Mouse (Mus musculus) MEL (cell line): ENCODE data around the gene Pigp. TPM values are rescaled to one million over a fixed set of nuclear protein-coding genes. Genes with fewer than 3 reads are reported as not detected.

Source experiments
- DNase-seq: peaks from one replicate; pipeline ENCODE4 v3.0.0; 2011; ENCODE audit warnings: low read depth, low spot score
- H3K27ac ChIP-seq: 2 replicates; pipeline ENCODE4 v1.5.1; 2012; ENCODE audit warnings: low read depth, mild to moderate bottlenecking, control low read depth, low read length, moderate library complexity; ENCODE audit not compliant: control insufficient read depth
- H3K27me3 ChIP-seq, 2 experiments: fragments of 150-350 bp in 1 of 2; sonication (generic) in 1 of 2; 2 replicates each; pipeline ENCODE4 v1.6.1; 2012; ENCODE audit warnings: low read length in 2 of 2, mild to moderate bottlenecking in 2 of 2, improper control_type of control experiment in 1 of 2, moderate library complexity in 1 of 2; ENCODE audit not compliant: insufficient read depth in 2 of 2, control insufficient read depth in 1 of 2
- H3K36me3 ChIP-seq, 2 experiments: 2 replicates each; pipeline ENCODE4 v1.6.1; 2012 to 2014; ENCODE audit warnings: low read length in 2 of 2, improper control_type of control experiment in 1 of 2, inconsistent platforms in 1 of 2, mild to moderate bottlenecking in 1 of 2; ENCODE audit not compliant: insufficient read depth in 2 of 2, control insufficient read depth in 1 of 2
- H3K4me1 ChIP-seq, 2 experiments: fragments of 150-350 bp in 1 of 2; sonication (generic) in 1 of 2; 2 replicates each; pipeline ENCODE4 v1.6.1; 2012; ENCODE audit warnings: low read length in 2 of 2, improper control_type of control experiment in 1 of 2, mild to moderate bottlenecking in 1 of 2; ENCODE audit not compliant: insufficient read depth in 2 of 2, control insufficient read depth in 1 of 2
- H3K4me3 ChIP-seq, 2 experiments: fragments of 150-350 bp in 1 of 2; sonication (generic) in 1 of 2; 2 replicates each; pipeline ENCODE4 v1.5.1; 2012; ENCODE audit warnings: low read depth in 2 of 2, low read length in 2 of 2, mild to moderate bottlenecking in 2 of 2, moderate library complexity in 2 of 2, control low read depth in 1 of 2, improper control_type of control experiment in 1 of 2; ENCODE audit not compliant: control insufficient read depth in 1 of 2, insufficient read depth in 1 of 2
- H3K79me2 ChIP-seq: 2 replicates; pipeline ENCODE4 v1.6.1; 2012; ENCODE audit warnings: mild to moderate bottlenecking, low read length, moderate library complexity; ENCODE audit not compliant: control insufficient read depth, poor library complexity, insufficient read depth
- H3K9ac ChIP-seq: 2 replicates; pipeline ENCODE4 v1.6.1; 2012; ENCODE audit warnings: low read depth, mild to moderate bottlenecking, control low read depth, low read length, moderate library complexity; ENCODE audit not compliant: control insufficient read depth, poor library complexity, severe bottlenecking
- H3K9me3 ChIP-seq: fragments of 150-350 bp; sonication (generic); replicated peaks from 2 replicates; pipeline ENCODE4 v1.6.1; 2012; ENCODE audit warnings: mild to moderate bottlenecking, low read length, improper control_type of control experiment, moderate library complexity; ENCODE audit not compliant: insufficient read depth
- BHLHE40 ChIP-seq: IDR thresholded peaks from 2 replicates; pipeline ENCODE4 v1.6.1; 2012; ENCODE audit warnings: low read depth, mild to moderate bottlenecking, inconsistent platforms, low read length, improper control_type of control experiment, borderline replicate concordance
- CHD1 ChIP-seq: IDR thresholded peaks from 2 replicates; pipeline ENCODE4 v1.6.1; 2012; ENCODE audit warnings: low read depth, mild to moderate bottlenecking, inconsistent platforms, low read length, improper control_type of control experiment
- CHD2 ChIP-seq: IDR thresholded peaks from 2 replicates; pipeline ENCODE4 v1.6.1; 2011; ENCODE audit warnings: low read length, improper control_type of control experiment
- CTCF ChIP-seq, 3 experiments: IDR thresholded peaks in 2 of 3; conservative IDR thresholded peaks in 1 of 3; 2 replicates each; pipeline ENCODE4 v1.5.1; 2011 to 2012; ENCODE audit warnings: low read length in 3 of 3, low read depth in 2 of 3, mild to moderate bottlenecking in 2 of 3, improper control_type of control experiment in 1 of 3, inconsistent platforms in 1 of 3, mixed read lengths in 1 of 3, moderate library complexity in 1 of 3; ENCODE audit not compliant: control insufficient read depth in 1 of 3, insufficient read depth in 1 of 3, poor library complexity in 1 of 3, severe bottlenecking in 1 of 3
- ELF1 ChIP-seq: IDR thresholded peaks from 2 replicates; pipeline ENCODE4 v1.6.1; 2014; ENCODE audit warnings: low read depth, mild to moderate bottlenecking, inconsistent platforms, low read length, improper control_type of control experiment, moderate library complexity
- EP300 ChIP-seq, 2 experiments: IDR thresholded peaks; 2 replicates each; pipeline ENCODE4 v1.6.1; 2011; ENCODE audit warnings: improper control_type of control experiment in 2 of 2, low read length in 2 of 2, low read depth in 1 of 2, mild to moderate bottlenecking in 1 of 2
- ETS1 ChIP-seq: IDR thresholded peaks from 2 replicates; pipeline ENCODE4 v1.6.1; 2012; ENCODE audit warnings: low read depth, mild to moderate bottlenecking, inconsistent platforms, low read length, improper control_type of control experiment, moderate library complexity
- GABPA ChIP-seq: IDR thresholded peaks from 2 replicates; pipeline ENCODE4 v1.6.1; 2012; ENCODE audit warnings: low read depth, mild to moderate bottlenecking, inconsistent platforms, low read length, improper control_type of control experiment, moderate library complexity
- HCFC1 ChIP-seq: IDR thresholded peaks from 2 replicates; pipeline ENCODE4 v1.6.1; 2012; ENCODE audit warnings: low read depth, mild to moderate bottlenecking, inconsistent platforms, low read length, improper control_type of control experiment, moderate library complexity
- JUND ChIP-seq: IDR thresholded peaks from 2 replicates; pipeline ENCODE4 v1.6.1; 2011; ENCODE audit warnings: low read depth, mild to moderate bottlenecking, improper control_type of control experiment, low read length
- KAT2A ChIP-seq: conservative IDR thresholded peaks from 2 replicates; pipeline ENCODE4 v1.6.1; 2012; ENCODE audit warnings: low read depth, low read length, improper control_type of control experiment, inconsistent platforms
- MAFK ChIP-seq: IDR thresholded peaks from 2 replicates; pipeline ENCODE4 v1.6.1; 2011; ENCODE audit warnings: low read depth, mild to moderate bottlenecking, low read length, improper control_type of control experiment, borderline replicate concordance
- MAX ChIP-seq: IDR thresholded peaks from 2 replicates; pipeline ENCODE4 v1.6.1; 2011; ENCODE audit warnings: low read length, improper control_type of control experiment
- MAZ ChIP-seq: IDR thresholded peaks from 2 replicates; pipeline ENCODE4 v1.6.1; 2012; ENCODE audit warnings: low read depth, mild to moderate bottlenecking, inconsistent platforms, low read length, improper control_type of control experiment
- MEF2A ChIP-seq: IDR thresholded peaks from 2 replicates; pipeline ENCODE4 v1.6.1; 2014; ENCODE audit warnings: low read depth, mild to moderate bottlenecking, inconsistent platforms, low read length, improper control_type of control experiment; ENCODE audit not compliant: poor library complexity, insufficient replicate concordance, severe bottlenecking; ENCODE audit errors: extremely low read depth
- MYB ChIP-seq: IDR thresholded peaks from 2 replicates; pipeline ENCODE4 v1.6.1; 2011; ENCODE audit warnings: mild to moderate bottlenecking, low read depth, low read length, improper control_type of control experiment
- MYC ChIP-seq: IDR thresholded peaks from 2 replicates; pipeline ENCODE4 v1.6.1; 2011; ENCODE audit warnings: low read depth, mild to moderate bottlenecking, low read length, improper control_type of control experiment, moderate library complexity
- NELFE ChIP-seq: IDR thresholded peaks from 2 replicates; pipeline ENCODE4 v1.6.1; 2011; ENCODE audit warnings: low read depth, low read length, improper control_type of control experiment
- NRF1 ChIP-seq: IDR thresholded peaks from 2 replicates; pipeline ENCODE4 v1.6.1; 2014; ENCODE audit warnings: low read depth, mild to moderate bottlenecking, inconsistent platforms, low read length, improper control_type of control experiment, moderate library complexity; ENCODE audit not compliant: poor library complexity, insufficient read depth, severe bottlenecking
- POLR2A ChIP-seq, 2 experiments: IDR thresholded peaks; 2 replicates each; pipeline ENCODE4 v1.6.1; 2011 to 2012; ENCODE audit warnings: low read length in 2 of 2, mild to moderate bottlenecking in 2 of 2, control low read depth in 1 of 2, improper control_type of control experiment in 1 of 2, low read depth in 1 of 2, moderate library complexity in 1 of 2; ENCODE audit not compliant: control insufficient read depth in 1 of 2, insufficient read depth in 1 of 2, poor library complexity in 1 of 2
- POLR2AphosphoS2 ChIP-seq: IDR thresholded peaks from 2 replicates; pipeline ENCODE4 v1.6.1; 2011; ENCODE audit warnings: low read length, improper control_type of control experiment
- RCOR1 ChIP-seq: IDR thresholded peaks from 2 replicates; pipeline ENCODE4 v1.6.1; 2012; ENCODE audit warnings: low read depth, mild to moderate bottlenecking, inconsistent platforms, low read length, improper control_type of control experiment
- SIN3A ChIP-seq: IDR thresholded peaks from 2 replicates; pipeline ENCODE4 v1.6.1; 2012; ENCODE audit warnings: low read length, improper control_type of control experiment, inconsistent platforms
- SMC3 ChIP-seq: IDR thresholded peaks from 2 replicates; pipeline ENCODE4 v1.6.1; 2011; ENCODE audit warnings: low read depth, low read length, improper control_type of control experiment
- TAL1 ChIP-seq: IDR thresholded peaks from 2 replicates; pipeline ENCODE4 v1.6.1; 2012; ENCODE audit warnings: mild to moderate bottlenecking, inconsistent platforms, low read length, moderate library complexity, mixed read lengths
- TCF12 ChIP-seq: IDR thresholded peaks from 2 replicates; pipeline ENCODE4 v1.6.1; 2014; ENCODE audit warnings: low read depth, mild to moderate bottlenecking, inconsistent platforms, low read length, improper control_type of control experiment, moderate library complexity
- UBTF ChIP-seq: IDR thresholded peaks from 2 replicates; pipeline ENCODE4 v1.6.1; 2012; ENCODE audit warnings: low read depth, mild to moderate bottlenecking, inconsistent platforms, low read length, improper control_type of control experiment, moderate library complexity, borderline replicate concordance; ENCODE audit not compliant: insufficient read depth
- ZC3H11A ChIP-seq: IDR thresholded peaks from 2 replicates; pipeline ENCODE4 v1.6.1; 2012; ENCODE audit warnings: low read depth, mild to moderate bottlenecking, inconsistent platforms, low read length, improper control_type of control experiment
- ZMIZ1 ChIP-seq: IDR thresholded peaks from 2 replicates; pipeline ENCODE4 v1.6.1; 2012; ENCODE audit warnings: low read depth, mild to moderate bottlenecking, inconsistent platforms, low read length, improper control_type of control experiment, moderate library complexity
- ZNF384 ChIP-seq: IDR thresholded peaks from 2 replicates; pipeline ENCODE4 v1.6.1; 2012; ENCODE audit warnings: low read depth, mild to moderate bottlenecking, inconsistent platforms, low read length, improper control_type of control experiment
- polyA plus RNA-seq, 2 experiments: library from polyadenylated mRNA; stranded (reverse) in 1 of 2; unstranded in 1 of 2; fragments of >175 nt in 1 of 2; fragments of >200 nt in 1 of 2; gene quantifications; 2 replicates each; pipeline versions ENCODE4 v1.2.1 to v1.2.4; 2012; ENCODE audit warnings: low replicate concordance in 2 of 2, low read depth in 1 of 2; ENCODE audit not compliant: insufficient read length in 2 of 2, insufficient read depth in 1 of 2, missing spikeins in 1 of 2
- total RNA-seq: library from RNA; depleted of rRNA; stranded (reverse); fragments of 300-350 nt; gene quantifications from 2 replicates; pipeline ENCODE4 v1.2.3, GENCODE M21; 2012

The Pigp gene
- total and polyA plus RNA-seq, 3 experiments = 27.1 to 47.3 TPM; not detected in 1

GRCm38 (mm10) chr16:94360578-94361350, 10.9 kb downstream of the Pigp start:
- Histone ChIP-seq H3K9me3 (no peaks in the 10 kb centered on the region), H3K79me2 (no peaks in the 10 kb centered on the region), H3K27ac (no peak overlapping the region), H3K4me1 (peaks cover 0 to 15% of the 10 kb centered on the region in 2 experiments; a peak in 2 of 4 replicates), H3K9ac (no peak overlapping the region), H3K36me3 (peaks cover 0 to 9% of the 10 kb centered on the region in 2 experiments; a peak in 2 of 4 replicates), H3K27me3 (no peaks in the 10 kb centered on the region), H3K4me3 (no peak overlapping the region)
- TF ChIP-seq POLR2AphosphoS2 (no peak), MEF2A (no peak), UBTF (no peak), ZMIZ1 (no peak), MAZ (no peak), BHLHE40 (no peak), CHD2 (no peak), MAFK (no peak), NELFE (no peak), JUND (no peak), ZNF384 (no peak), HCFC1 (no peak), ELF1 (no peak), TCF12 (no peak)
- DNase-seq = no peak

- Histone ChIP-seq H3K27me3 (no peaks in the 10 kb centered on the region), H3K9me3 (no peaks in the 10 kb centered on the region), H3K36me3 (peaks cover 0 to 9% of the 10 kb centered on the region in 2 experiments; a peak in 2 of 4 replicates), H3K9ac (no peak overlapping the region), H3K27ac (no peak overlapping the region), H3K4me3 (no peak overlapping the region), H3K4me1 (peaks cover 0 to 18% of the 10 kb centered on the region in 2 experiments; a peak in 2 of 4 replicates), H3K79me2 (no peaks in the 10 kb centered on the region)
- DNase-seq = peak; percentile 55
- TF ChIP-seq BHLHE40 (no peak), MYB (no peak), SIN3A (no peak), TCF12 (peak; percentile 48; the same call in 1 of the 2 replicates), MAFK (no peak), MYC (peak; percentile 48; the same call in 1 of the 2 replicates), GABPA (no peak), NRF1 (no peak), CTCF (IDR thresholded peaks at IDR 0.05 in 2 of 3, conservative IDR thresholded peaks at IDR 0.05 in 1 of 3; ENCODE audit: control insufficient read depth in 1 of 3, insufficient read depth in 1 of 3, low read depth in 2 of 3, low read length in 3 of 3, poor library complexity in 1 of 3, severe bottlenecking in 1 of 3) (no peak), NELFE (no peak), ZNF384 (no peak), MAX (no peak), POLR2AphosphoS2 (no peak), KAT2A (no peak), SMC3 (no peak), POLR2A (IDR thresholded peaks at IDR 0.05; ENCODE audit: control insufficient read depth in 1 of 2, insufficient read depth in 1 of 2, low read depth in 1 of 2, low read length in 2 of 2, poor library complexity in 1 of 2) (no peak), JUND (no peak), ETS1 (peak; percentile 34; the same call in 1 of the 2 replicates), EP300 (IDR thresholded peaks at IDR 0.05; ENCODE audit: low read depth in 1 of 2, low read length in 2 of 2) (peak; percentile 56 to 69), TAL1 (peak; percentile 88), RCOR1 (no peak), ZC3H11A (no peak), MEF2A (no peak), CHD1 (no peak)
Observed at GRCm38 (mm10) chr16:94358091-94358490, 13.6 kb downstream of the Pigp start.
